Mouse (Mus musculus): ENCODE results near the gene Olfr1411. TPM values are rescaled to one million over a fixed set of nuclear protein-coding genes. Genes with fewer than 3 reads are reported as not detected.

Olfr1411 gene
- total and polyA plus RNA-seq, 3 experiments, result not detected

DNA sequence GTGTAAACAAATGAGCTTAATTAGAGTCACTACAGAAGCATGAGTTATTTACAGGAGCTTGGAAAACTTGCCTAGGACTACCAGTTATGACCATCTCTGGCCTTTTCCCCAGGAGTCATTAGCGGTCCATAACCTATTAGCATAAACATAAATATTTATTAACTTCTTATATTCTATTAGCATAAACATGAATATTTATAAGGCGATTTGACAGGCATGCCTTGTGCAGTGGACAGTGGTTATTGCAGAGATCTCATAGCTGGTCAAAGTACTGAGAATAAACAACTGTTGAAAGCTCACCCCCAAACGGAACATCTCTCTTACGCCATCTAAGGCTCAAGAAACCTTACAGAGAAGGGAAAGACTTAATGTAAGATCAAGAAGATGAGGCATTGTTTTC lies 19.0 kb downstream of the Olfr1411 start:
- H3K4me3 ChIP-seq (replicated peaks in 1 of 3; ENCODE audit: low read depth in 2 of 3, low read length in 2 of 3, poor library complexity in 1 of 3), result no peak overlapping the region
- H3K9ac ChIP-seq (ENCODE audit: insufficient read depth, low read depth), result no peak overlapping the region
- H3K4me1 ChIP-seq (ENCODE audit: control insufficient read depth in 1 of 2, insufficient read depth in 2 of 2), result no peaks in the 10 kb centered on the region
- H3K4me2 ChIP-seq (ENCODE audit: insufficient read depth, low read depth, poor library complexity, severe bottlenecking), result 0 out of 2 replicates have a peak overlapping the region, but pooled peaks have one; percentile 18
- no peak overlapping the region for H3K27ac ChIP-seq (ENCODE audit: insufficient read depth, low read depth)
- no peaks in the 10 kb centered on the region for H3K36me3 ChIP-seq (replicated peaks in 1 of 2; ENCODE audit: control insufficient read depth in 1 of 2, insufficient read depth in 1 of 2, low read length in 1 of 2)
- H3K9me3 ChIP-seq (replicated peaks; ENCODE audit: low read length), result peaks cover 6% of the 10 kb centered on the region
- peaks cover 67% of the 10 kb centered on the region for H3K27me3 ChIP-seq (replicated peaks)
- in situ Hi-C loops (cut with MboI; ENCODE audit: low pct_ligation_motif_present, low pct_unique_long_range_greater_than_20kb, low sequenced_read_pairs), result loop anchor here (5.0 kb wide), 1 partner anchor 96 kb away; the partner anchor contains the start of gene Olfr1414
- no peaks in the 10 kb centered on the region for H3K79me2 ChIP-seq (replicated peaks; ENCODE audit: control insufficient read depth, extremely low read depth, insufficient read depth, poor library complexity, severe bottlenecking)
- dilution Hi-C loops (cut with MboI; ENCODE audit: extremely low pct_ligation_motif_present, extremely low pct_unique_long_range_greater_than_20kb, low sequenced_read_pairs), result no loop called here
- DNase-seq (ENCODE audit: extremely low read depth), result no peak
- TF ChIP-seq ZC3H11A (IDR thresholded peaks at IDR 0.05; ENCODE audit: low read depth, low read length) (no peak), RAD21 (IDR thresholded peaks at IDR 0.05; ENCODE audit: low read depth, low read length) (no peak), NELFE (IDR thresholded peaks at IDR 0.05; ENCODE audit: low read depth, low read length) (no peak), GABPA (IDR thresholded peaks at IDR 0.05; ENCODE audit: insufficient replicate concordance, low read depth, low read length) (no peak), KAT2A (IDR thresholded peaks at IDR 0.05; ENCODE audit: insufficient replicate concordance, low read length) (no peak), BHLHE40 (IDR thresholded peaks at IDR 0.05; ENCODE audit: low read depth, low read length) (no peak), MEF2A (IDR thresholded peaks at IDR 0.05; ENCODE audit: borderline replicate concordance, low read depth, low read length) (no peak), MAZ (IDR thresholded peaks at IDR 0.05; ENCODE audit: low read depth, low read length) (no peak), JUN (IDR thresholded peaks at IDR 0.05; ENCODE audit: insufficient read depth, low read depth, low read length) (no peak), CHD2 (IDR thresholded peaks at IDR 0.05; ENCODE audit: low read length) (no peak), MAFK (IDR thresholded peaks at IDR 0.05; ENCODE audit: insufficient replicate concordance, low read length) (no peak), POLR2A (IDR thresholded peaks at IDR 0.05; ENCODE audit: low read depth, low read length) (no peak), SIN3A (IDR thresholded peaks at IDR 0.05; ENCODE audit: low read length) (no peak), MXI1 (IDR thresholded peaks at IDR 0.05; ENCODE audit: low read depth, low read length) (no peak), MYC (IDR thresholded peaks at IDR 0.05; ENCODE audit: low read depth, low read length) (no peak), CHD1 (IDR thresholded peaks at IDR 0.05; ENCODE audit: low read depth, low read length) (no peak), HCFC1 (IDR thresholded peaks at IDR 0.05; ENCODE audit: low read depth, low read length) (no peak), TCF12 (IDR thresholded peaks at IDR 0.05; ENCODE audit: low read depth, low read length) (no peak)

DNA sequence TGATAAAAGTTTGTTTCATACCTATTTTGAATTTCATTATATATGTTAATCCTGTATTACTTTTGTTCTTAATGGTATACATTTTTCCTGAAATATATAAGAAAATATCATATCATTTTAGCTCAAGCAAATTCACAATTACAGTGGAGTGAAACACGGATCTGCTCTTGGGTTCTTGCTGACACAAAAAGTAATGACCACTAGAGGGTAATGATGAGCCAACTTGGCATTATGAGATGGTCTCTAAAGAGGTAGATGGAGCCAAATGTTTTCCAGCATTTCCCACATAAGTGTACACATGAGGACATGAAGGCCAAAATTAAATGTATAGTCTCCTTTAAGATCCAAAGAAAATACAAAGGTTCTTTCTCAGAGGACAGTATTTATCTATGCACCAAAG lies 20.3 kb downstream of the Olfr1411 start:
- peak; percentile 29 for DNase-seq (ENCODE audit: extremely low read depth)
- Histone ChIP-seq H3K4me2 (ENCODE audit: insufficient read depth, low read depth, poor library complexity, severe bottlenecking) (no peak overlapping the region), H3K4me1 (ENCODE audit: control insufficient read depth in 1 of 2, insufficient read depth in 2 of 2) (no peaks in the 10 kb centered on the region), H3K9ac (ENCODE audit: insufficient read depth, low read depth) (no peak overlapping the region), H3K27ac (ENCODE audit: insufficient read depth, low read depth) (no peak overlapping the region), H3K4me3 (replicated peaks in 1 of 3; ENCODE audit: low read depth in 2 of 3, low read length in 2 of 3, poor library complexity in 1 of 3) (no peak overlapping the region), H3K9me3 (replicated peaks; ENCODE audit: low read length) (peaks cover 6% of the 10 kb centered on the region), H3K27me3 (replicated peaks) (peaks cover 66% of the 10 kb centered on the region), H3K79me2 (replicated peaks; ENCODE audit: control insufficient read depth, extremely low read depth, insufficient read depth, poor library complexity, severe bottlenecking) (no peaks in the 10 kb centered on the region), H3K36me3 (replicated peaks in 1 of 2; ENCODE audit: control insufficient read depth in 1 of 2, insufficient read depth in 1 of 2, low read length in 1 of 2) (no peaks in the 10 kb centered on the region)
- TF ChIP-seq MAZ (IDR thresholded peaks at IDR 0.05; ENCODE audit: low read depth, low read length), result no peak
- no peak for TF ChIP-seq SIN3A (IDR thresholded peaks at IDR 0.05; ENCODE audit: low read length)
- peak; percentile 75 for TF ChIP-seq RAD21 (IDR thresholded peaks at IDR 0.05; ENCODE audit: low read depth, low read length)
- no peak for TF ChIP-seq POLR2AphosphoS2 (IDR thresholded peaks at IDR 0.05; ENCODE audit: low read depth, low read length)
- TF ChIP-seq ZMIZ1 (IDR thresholded peaks at IDR 0.05; ENCODE audit: low read depth, low read length), result no peak
- TF ChIP-seq ELF1 (IDR thresholded peaks at IDR 0.05; ENCODE audit: low read depth, low read length), result no peak
- no peak for TF ChIP-seq NELFE (IDR thresholded peaks at IDR 0.05; ENCODE audit: low read depth, low read length)
- TF ChIP-seq CHD2 (IDR thresholded peaks at IDR 0.05; ENCODE audit: low read length), result no peak
- TF ChIP-seq EP300 (IDR thresholded peaks at IDR 0.05; ENCODE audit: low read length), result no peak
- no peak for TF ChIP-seq MAX (IDR thresholded peaks at IDR 0.05; ENCODE audit: low read length)
- TF ChIP-seq ZKSCAN1 (IDR thresholded peaks at IDR 0.05; ENCODE audit: borderline replicate concordance, low read depth, low read length), result no peak
- TF ChIP-seq CTCF (conservative IDR thresholded peaks at IDR 0.05 in 1 of 2, IDR thresholded peaks at IDR 0.05 in 1 of 2; ENCODE audit: low read depth in 2 of 2, low read length in 2 of 2), result peak; percentile 37 to 83; a peak in 3 of 4 replicates
- TF ChIP-seq ETS1 (conservative IDR thresholded peaks at IDR 0.05; ENCODE audit: low read depth, low read length), result no peak
- peak; percentile 60 for TF ChIP-seq SMC3 (IDR thresholded peaks at IDR 0.05; ENCODE audit: low read depth, low read length)
- TF ChIP-seq HCFC1 (IDR thresholded peaks at IDR 0.05; ENCODE audit: low read depth, low read length), result no peak
- dilution Hi-C loops (cut with MboI; ENCODE audit: extremely low pct_ligation_motif_present, extremely low pct_unique_long_range_greater_than_20kb, low sequenced_read_pairs) (no loop called here), in situ Hi-C loops (cut with MboI; ENCODE audit: low pct_ligation_motif_present, low pct_unique_long_range_greater_than_20kb, low sequenced_read_pairs) (loop anchor here (5.0 kb wide), 1 partner anchor 97 kb away; the partner anchor contains the start of gene Olfr1414)

All from CH12.LX (cell line).